Mouse (Mus musculus) small intestine, adult 2 months (tissue): ENCODE data around the gene Agbl2. TPM values are rescaled to one million over a fixed set of nuclear protein-coding genes. Genes with fewer than 3 reads are reported as not detected.

Experiments used
- H3K27ac ChIP-seq: fragments of 200-500 bp; 2 replicates; pipeline ENCODE4 v1.5.1; 2012; ENCODE audit warnings: low read depth, low read length, control low read depth, inconsistent platforms; ENCODE audit not compliant: insufficient read depth
- H3K27me3 ChIP-seq: fragments of 200-500 bp; 2 replicates; pipeline ENCODE4 v1.6.1; 2012; ENCODE audit warnings: mild to moderate bottlenecking, moderate library complexity, low read length, inconsistent platforms; ENCODE audit not compliant: control insufficient read depth, insufficient read depth
- H3K36me3 ChIP-seq: fragments of 200-500 bp; 2 replicates; pipeline ENCODE4 v1.6.1; 2012; ENCODE audit warnings: mild to moderate bottlenecking, low read length, control low read depth, inconsistent platforms; ENCODE audit not compliant: control insufficient read depth, insufficient read depth
- H3K4me1 ChIP-seq: fragments of 200-500 bp; 2 replicates; pipeline ENCODE4 v1.6.1; 2012; ENCODE audit warnings: low read length, inconsistent platforms, mixed read lengths; ENCODE audit not compliant: control insufficient read depth, insufficient read depth, insufficient read length
- H3K4me3 ChIP-seq: fragments of 200-500 bp; 2 replicates; pipeline ENCODE4 v1.5.1; 2012; ENCODE audit warnings: low read depth, mild to moderate bottlenecking, control low read depth, inconsistent platforms, low read length, moderate library complexity
- CTCF ChIP-seq: fragments of 200-500 bp; IDR thresholded peaks from 2 replicates; pipeline ENCODE4 v1.5.1; 2012; ENCODE audit warnings: low read depth, mild to moderate bottlenecking, control low read depth, inconsistent platforms, low read length, moderate library complexity, mixed read lengths; ENCODE audit not compliant: insufficient replicate concordance, insufficient read length; ENCODE audit errors: extremely low read depth
- POLR2A ChIP-seq: fragments of 200-500 bp; IDR thresholded peaks from 2 replicates; pipeline ENCODE4 v1.6.1; 2012; ENCODE audit warnings: low read depth, mild to moderate bottlenecking, control low read depth, inconsistent platforms, low read length, moderate library complexity
- WGBS: fragments of 180-500 bp; shearing (Covaris S2); methylation state at CpG from one replicate; pipeline ENCODE4 v1.1.7; 2018; 5-methylcytosine and 5-hydroxymethylcytosine counted together
- polyA plus RNA-seq: library from polyadenylated mRNA; depleted of rRNA; stranded (reverse); fragments of >200 nt; gene quantifications from 2 replicates; pipeline ENCODE4 v1.2.3, GENCODE M21; 2012; rRNA removed

Agbl2 gene
- polyA plus RNA-seq, 1 experiment = 0.22 TPM

- Histone ChIP-seq H3K4me3 (no peak overlapping the region), H3K27ac (no peak overlapping the region), H3K27me3 (peaks cover 9% of the 10 kb centered on the region), H3K36me3 (no peaks in the 10 kb centered on the region), H3K4me1 (peaks cover 2% of the 10 kb centered on the region; the same call in 1 of the 2 replicates)
- no peak for TF ChIP-seq POLR2A
- no peak for TF ChIP-seq CTCF
- WGBS = 49% methylated on average over 6 of the region's 6 CpGs
Measured at GRCm38 (mm10) chr2:90880144-90880785, 97.7 kb downstream of the Agbl2 start.

- peaks cover 6% of the 10 kb centered on the region for H3K4me1 ChIP-seq
- no peaks in the 10 kb centered on the region for H3K36me3 ChIP-seq
- no peak overlapping the region for H3K27ac ChIP-seq
- WGBS = 75% methylated on average over 2 of the region's 2 CpGs
- H3K27me3 ChIP-seq = peaks cover 25% of the 10 kb centered on the region
- no peak overlapping the region for H3K4me3 ChIP-seq
- TF ChIP-seq CTCF = no peak
- TF ChIP-seq POLR2A = no peak
Measured at GRCm38 (mm10) chr2:90881824-90882223, 99.3 kb downstream of the Agbl2 start.

Other genes with a start within 250 kb of the Agbl2 start
- gene Ptprj, start 202.1 kb upstream of the Agbl2 start, polyA plus RNA-seq = 3.4 and 7.3 TPM in 2 replicates
- gene Nup160, start 105.5 kb upstream of the Agbl2 start, polyA plus RNA-seq = 1.8 and 3.5 TPM in 2 replicates
- 12.0 and 19.9 TPM in 2 replicates for gene Fnbp4, start 37.4 kb upstream of the Agbl2 start, polyA plus RNA-seq
- gene Mtch2, start 64.4 kb downstream of the Agbl2 start, polyA plus RNA-seq = 45.2 and 85.5 TPM in 2 replicates
- 3.5 and 4.0 TPM in 2 replicates for gene C1qtnf4, start 103.1 kb downstream of the Agbl2 start, polyA plus RNA-seq
- 5.9 and 9.6 TPM in 2 replicates for gene Kbtbd4, start 122.0 kb downstream of the Agbl2 start, polyA plus RNA-seq
- gene Ndufs3, start 122.1 kb downstream of the Agbl2 start, polyA plus RNA-seq = 65.7 and 119 TPM in 2 replicates
- gene Celf1, start 157.7 kb downstream of the Agbl2 start, polyA plus RNA-seq = 16.8 and 25.0 TPM in 2 replicates